Mouse (Mus musculus) G1E-ER4 (cell line): ENCODE measurements at regions not wholly inside any gene's neighbourhood (a gene's known extent, or its start where the extent isn't known, plus 50 kb on each side); places are given as distances from the start of the nearest gene placed in this dataset.

ENCODE experiments used
- GATA1 ChIP-seq: IDR thresholded peaks from one replicate; pipeline ENCODE4 v1.8.0; 2012; ENCODE audit warnings: low read length, inconsistent platforms

DNA sequence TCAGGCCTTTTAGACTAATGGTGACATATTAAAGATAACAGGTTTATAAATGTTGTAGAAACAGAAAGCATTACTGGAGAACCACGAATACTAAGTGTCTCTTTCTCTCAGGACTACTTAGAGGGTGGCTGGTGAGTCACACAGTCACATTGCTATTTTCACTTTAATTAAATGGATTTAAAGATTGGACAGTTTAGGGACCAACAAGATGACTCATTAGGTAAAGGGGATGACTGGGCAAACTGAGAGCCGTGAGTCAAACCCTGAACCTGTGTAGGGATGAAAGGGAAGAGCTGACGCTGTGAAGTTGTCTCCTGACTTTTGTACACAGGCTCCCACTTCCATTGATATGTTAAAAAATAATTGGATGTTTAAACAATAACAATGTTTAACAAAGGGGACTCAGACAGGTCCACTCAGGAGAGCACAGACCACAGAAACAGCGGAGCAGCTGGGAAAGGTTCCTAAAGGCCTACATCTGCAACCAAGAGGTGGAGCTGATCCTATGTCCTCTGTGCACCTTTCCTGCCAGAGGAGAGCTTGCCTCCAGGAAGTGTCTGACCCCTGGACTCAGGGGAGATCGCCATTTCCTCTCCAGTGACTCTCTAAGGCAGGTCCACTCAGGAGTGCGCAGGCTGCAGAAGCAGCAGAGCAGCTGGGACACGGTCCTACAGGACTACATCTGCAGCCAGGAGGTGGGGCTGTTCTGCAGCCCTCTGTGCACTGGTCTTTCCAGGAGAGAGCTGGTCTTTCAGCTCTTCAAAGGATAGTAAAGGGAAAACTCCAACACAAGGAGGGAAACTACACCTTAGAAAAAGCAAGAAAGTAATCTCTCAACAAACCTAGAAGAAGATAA, 146.0 kb upstream of the Tmc3 start:
- TF ChIP-seq GATA1: no peak

DNA sequence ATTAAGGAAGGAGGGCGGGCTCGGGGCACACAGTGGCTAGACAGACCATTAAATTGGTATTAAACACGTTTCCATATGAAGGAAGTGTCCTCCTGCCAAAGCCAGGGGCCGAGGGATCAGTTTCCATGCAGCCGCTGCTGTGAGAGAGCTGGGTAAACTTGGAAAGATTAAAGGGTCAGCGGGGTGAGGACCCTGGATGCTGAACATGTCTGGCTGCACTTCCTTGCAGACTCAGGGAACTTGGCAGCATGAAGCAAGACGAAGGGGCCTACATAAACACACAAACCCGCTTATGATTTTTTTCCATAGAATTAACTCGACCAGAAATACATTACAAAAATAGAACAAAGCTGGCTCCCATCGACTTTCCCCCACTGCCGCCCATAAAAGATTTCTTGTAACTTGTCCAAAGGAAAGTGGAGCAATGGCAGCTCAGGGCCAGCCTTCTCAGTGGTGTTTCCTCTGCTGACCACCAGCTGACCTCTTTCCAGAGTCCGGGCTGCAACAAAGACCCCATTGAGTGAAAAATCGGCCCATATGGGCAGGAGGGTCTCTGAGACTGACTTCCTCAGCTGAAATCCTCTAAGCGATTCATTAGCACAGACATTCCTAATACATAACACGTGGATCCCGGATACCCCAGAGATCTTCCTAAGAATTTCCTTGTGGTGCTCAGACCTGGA, 141.0 kb upstream of the Tmc3 start:
- no peak for TF ChIP-seq GATA1

DNA sequence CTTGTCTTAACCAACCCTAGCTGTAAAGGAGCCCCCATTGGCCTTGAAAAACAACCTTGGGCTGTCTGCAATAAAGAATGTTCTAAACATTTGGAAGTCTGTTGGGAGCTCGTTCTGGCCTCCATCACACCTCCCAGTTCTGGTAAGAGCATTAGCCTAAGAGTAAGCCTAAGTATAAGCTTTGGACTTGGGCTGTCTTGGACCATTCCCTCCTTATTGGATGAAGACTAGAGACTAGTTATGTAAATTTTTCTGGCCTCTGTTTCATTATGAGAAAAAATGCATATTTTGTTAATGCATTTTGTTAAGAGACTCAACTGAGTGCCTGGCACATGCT, 140.5 kb upstream of the Tmc3 start:
- TF ChIP-seq GATA1: no peak

DNA sequence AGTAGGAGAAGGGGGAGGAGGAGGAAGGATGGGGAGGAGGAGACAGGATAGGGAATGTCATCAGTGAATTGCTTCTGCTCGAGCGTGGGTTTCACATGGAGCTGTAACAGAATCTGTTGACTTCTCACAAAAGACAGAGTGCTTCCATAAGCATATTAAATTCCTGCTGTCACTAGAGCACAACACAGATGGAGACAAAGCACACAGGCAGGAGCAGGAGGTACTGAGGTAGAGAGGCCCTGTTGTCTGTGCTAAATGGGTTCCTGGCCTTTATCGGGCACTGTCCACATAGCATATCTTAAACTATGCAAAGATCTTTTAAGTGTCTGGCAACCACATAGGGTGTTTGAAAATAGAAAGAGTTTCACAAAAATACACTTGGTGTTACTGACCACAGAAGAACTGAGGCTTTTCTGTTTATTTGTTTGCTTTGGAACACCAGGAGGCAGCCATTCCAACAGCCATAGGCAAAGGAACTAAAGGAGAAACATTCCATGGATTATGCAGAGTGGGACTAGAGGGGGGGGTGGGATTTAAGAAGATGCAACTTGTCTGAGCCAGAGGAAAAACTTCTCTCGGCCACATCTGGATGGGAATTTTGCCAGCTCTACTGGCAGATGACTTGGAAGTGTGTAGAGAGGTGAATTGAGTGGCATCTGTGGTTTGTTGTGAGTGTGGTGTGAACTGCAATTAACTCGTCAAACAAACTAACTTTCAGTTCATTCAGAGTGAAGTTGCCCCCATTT, 139.4 kb upstream of the Tmc3 start:
- TF ChIP-seq GATA1: no peak

- TF ChIP-seq GATA1: no peak
Measured at GRCm38 (mm10) chr7:83450346-83450745, 134.4 kb upstream of the Tmc3 start.

- TF ChIP-seq GATA1: no peak
Measured at GRCm38 (mm10) chr7:83452309-83452708, 132.4 kb upstream of the Tmc3 start.

DNA sequence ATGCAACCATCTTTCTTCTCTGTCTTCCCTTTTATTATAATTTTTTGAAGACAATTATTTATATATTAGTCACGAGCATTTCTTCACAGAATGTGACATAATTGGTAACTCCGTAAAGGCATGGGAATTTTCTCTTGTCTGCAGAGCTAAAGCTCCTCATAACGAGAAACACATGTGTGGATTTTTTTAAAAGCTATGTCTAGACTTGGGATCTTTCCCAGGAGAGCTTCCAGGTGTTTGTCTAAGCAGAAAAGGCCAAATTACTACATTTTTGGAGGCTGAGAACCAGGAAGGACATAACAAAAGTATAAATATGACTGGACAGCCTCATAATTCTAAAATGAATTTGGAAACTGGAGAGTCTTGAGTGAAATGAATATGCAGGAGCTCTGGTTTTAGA, 125.2 kb upstream of the Tmc3 start:
- TF ChIP-seq GATA1: no peak

- TF ChIP-seq GATA1: no peak
Measured at GRCm38 (mm10) chr7:83467006-83467405, 117.7 kb upstream of the Tmc3 start.

- TF ChIP-seq GATA1: no peak
Measured at GRCm38 (mm10) chr7:83471111-83471510, 113.6 kb upstream of the Tmc3 start.

GRCm38 (mm10) chr7:83474471-83474870, 110.3 kb upstream of the Tmc3 start:
- no peak for TF ChIP-seq GATA1

DNA sequence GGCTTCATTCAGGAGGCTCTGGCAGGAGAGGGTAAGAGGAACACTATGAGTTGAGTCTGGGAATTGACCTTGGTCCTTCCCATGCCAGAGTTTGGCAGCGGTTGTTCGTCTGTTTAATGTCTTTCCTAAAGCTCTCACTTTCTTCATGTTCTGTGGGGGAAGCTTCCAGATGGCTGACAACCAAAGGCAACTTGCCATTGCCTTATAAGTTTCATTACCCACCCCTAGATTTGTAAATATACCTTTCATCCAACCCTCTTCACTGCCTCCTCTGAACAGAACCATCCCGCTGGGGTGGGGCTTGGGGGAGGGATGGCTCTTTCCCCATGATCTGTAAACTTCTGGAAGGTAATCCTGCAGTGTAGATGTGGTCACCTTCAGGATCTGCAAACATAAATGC, 109.7 kb upstream of the Tmc3 start:
- TF ChIP-seq GATA1: no peak

- TF ChIP-seq GATA1: no peak
Measured at GRCm38 (mm10) chr7:83475438-83476160, 109.1 kb upstream of the Tmc3 start.

DNA sequence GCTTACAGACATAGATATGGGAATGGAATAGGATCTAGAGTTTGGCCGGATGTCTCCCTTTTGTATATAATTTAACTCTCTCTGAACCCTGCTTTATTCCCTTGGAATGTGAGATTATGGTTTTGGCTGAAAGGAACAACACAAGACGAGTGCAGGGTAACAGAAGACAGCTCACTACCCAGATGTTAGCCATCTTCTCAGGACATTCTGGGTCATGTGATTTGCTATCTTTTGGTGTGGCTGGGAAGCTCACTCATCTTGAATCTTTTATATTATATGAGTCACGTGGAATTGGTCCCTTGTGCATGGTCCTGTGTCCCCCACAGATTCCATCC, 108.6 kb upstream of the Tmc3 start:
- no peak for TF ChIP-seq GATA1

GRCm38 (mm10) chr7:83476861-83477260, 107.9 kb upstream of the Tmc3 start:
- TF ChIP-seq GATA1: no peak

- TF ChIP-seq GATA1: no peak
Measured at GRCm38 (mm10) chr7:83477661-83478121, 107.0 kb upstream of the Tmc3 start.

- no peak for TF ChIP-seq GATA1
Measured at GRCm38 (mm10) chr7:83481655-83482054, 103.1 kb upstream of the Tmc3 start.
